Mouse (Mus musculus) layer of hippocampus, postnatal 14 days (tissue): ENCODE measurements around the gene Syn3. TPM values are rescaled to one million over a fixed set of nuclear protein-coding genes. Genes with fewer than 3 reads are reported as not detected.
"Not testable (repeated sequence)": the region's sequence is repeated elsewhere in the genome, so short reads cannot be mapped to it uniquely, and the experiment has no call there.

Experiments used
- DNase-seq, 2 experiments: peaks; one replicate each; pipeline ENCODE4 v3.0.0; 2021 to 2022; ENCODE audit warnings: low spot score in 2 of 2, mixed read lengths in 1 of 2
- total RNA-seq, 2 experiments: library from RNA; stranded (reverse); gene quantifications; 2 replicates each; pipeline ENCODE4 v1.2.3; 2021

Gene Syn3
- total RNA-seq, 2 experiments from 2014 or later, result 27.1 to 28.4 TPM

DNA sequence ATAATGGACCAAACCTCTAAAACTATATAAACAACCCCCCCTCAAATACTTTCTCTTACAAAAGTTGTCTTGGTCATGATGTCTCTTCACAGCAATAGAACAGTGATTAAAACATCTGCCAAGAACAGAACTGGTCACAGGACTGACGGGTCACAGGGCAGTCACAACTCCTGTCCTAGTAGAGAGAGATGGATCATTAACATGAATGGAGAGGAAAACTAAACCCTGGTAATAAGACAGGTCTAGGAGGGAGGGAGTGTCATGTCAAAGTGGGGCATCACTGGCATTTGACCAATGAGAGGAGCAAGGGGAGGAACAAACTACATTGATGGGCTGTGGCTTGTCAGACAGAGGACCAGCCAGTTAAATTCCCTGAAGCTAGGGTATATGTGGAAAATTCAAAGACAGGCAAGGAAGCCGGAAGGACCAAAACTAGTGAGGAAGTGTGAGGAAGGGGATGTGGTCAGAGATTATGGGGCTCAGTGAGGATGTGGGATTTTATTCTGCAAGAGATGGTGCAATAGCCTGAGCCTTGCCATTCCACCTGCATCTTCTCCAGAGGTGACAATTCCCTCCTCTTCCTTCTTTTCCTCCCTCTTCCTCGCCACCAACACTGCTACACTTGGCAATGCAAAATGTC, 76.8 kb downstream of the Syn3 start:
- DNase-seq, result no peak

GRCm38 (mm10) chr10:86418931-86419330, 79.8 kb downstream of the Syn3 start:
- no peak for DNase-seq

DNA sequence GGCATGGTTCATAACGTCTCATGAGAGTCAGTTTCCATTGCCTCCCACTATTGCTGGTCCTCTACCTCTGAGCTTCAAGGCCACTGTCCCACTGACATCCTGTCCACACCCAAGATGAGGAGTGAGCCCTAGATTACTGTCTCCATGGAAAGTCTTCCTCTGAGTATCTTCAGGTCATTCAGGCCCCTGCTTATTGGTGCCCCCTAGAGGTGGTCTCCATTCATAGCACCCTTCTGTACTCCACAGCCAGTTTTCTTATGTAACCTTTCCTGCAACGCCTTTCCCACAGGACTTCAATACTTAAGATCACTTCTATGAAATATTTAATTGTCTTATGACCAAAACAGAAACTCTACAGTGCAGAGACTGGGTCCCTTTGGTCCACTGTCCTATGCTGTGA, 80.4 kb downstream of the Syn3 start:
- DNase-seq, result no peak

DNA sequence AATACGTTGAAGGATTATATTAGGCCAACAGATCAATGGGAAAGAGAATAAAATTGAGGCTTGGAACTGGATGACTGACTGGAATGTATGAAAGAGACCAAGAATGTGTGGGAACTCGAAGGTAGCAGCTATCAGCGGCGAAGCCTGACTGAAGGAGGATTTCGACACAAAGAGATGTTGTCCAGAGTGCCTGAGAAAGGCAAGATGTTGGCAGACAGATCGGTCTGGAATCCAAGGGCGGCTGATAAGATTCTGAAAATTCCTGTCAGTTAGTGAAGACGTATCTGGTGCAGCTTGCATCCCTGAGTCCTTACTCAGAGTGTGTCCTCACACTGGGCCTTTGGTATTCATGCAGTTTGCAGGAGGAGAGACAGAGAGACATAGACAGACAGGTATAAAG, 81.9 kb downstream of the Syn3 start:
- DNase-seq, result no peak

DNA sequence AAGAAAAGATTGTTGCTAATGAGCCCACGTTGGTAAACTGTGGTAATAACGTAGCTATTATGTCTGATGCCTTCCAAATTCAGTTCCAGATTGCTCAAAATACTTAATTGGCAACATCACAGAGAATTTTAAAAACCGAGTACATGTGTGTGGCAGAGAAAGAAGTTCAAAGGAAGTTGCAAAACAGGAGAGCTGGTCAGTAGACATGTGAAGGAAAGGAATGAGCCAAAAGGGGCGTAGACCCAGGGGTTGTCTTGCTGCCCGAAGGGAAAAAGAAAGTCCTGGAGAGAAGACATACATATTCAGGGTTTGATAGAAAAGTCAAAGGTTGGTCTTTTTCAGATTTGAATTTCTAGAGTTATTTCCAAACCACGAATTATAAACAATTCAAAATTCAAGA, 87.8 kb downstream of the Syn3 start:
- no peak for DNase-seq

DNA sequence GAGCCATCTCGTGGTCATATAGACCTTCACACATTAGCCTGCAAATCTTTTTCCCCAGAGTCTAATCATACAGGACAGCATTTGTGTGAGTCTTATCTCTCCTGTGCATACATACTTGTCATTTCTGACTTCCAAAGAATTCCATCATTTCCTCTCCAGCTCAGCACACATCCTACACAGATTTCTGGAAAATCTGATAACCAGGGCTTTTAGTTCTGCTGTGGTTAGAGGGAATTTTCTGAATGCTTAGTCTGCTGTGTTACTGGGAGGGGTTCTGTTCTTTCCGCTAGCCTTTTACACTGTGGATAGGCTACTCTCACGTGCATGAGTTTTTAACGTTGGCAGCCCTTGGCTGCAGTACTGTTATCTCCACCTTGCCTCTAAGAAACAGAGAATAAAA, 91.7 kb downstream of the Syn3 start:
- DNase-seq, result no peak

DNA sequence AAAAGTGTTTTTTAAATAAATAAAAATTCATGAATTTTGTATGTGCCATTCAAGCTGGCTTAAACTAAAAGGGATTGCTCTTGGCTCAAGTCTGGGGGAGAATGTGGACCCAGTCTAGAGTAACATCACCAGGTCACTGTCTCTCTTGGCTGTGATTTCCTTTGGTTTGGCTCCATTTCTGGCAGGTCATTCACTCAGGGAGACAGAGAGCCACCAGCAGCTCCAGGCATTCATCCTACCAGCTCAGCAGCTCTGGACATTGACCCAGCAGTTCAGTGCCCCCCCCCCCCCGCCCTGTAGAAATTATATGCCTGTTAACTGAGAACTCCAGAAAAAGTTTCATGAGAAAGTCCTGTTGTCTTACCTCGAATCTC, 100.4 kb downstream of the Syn3 start:
- no peak for DNase-seq

DNA sequence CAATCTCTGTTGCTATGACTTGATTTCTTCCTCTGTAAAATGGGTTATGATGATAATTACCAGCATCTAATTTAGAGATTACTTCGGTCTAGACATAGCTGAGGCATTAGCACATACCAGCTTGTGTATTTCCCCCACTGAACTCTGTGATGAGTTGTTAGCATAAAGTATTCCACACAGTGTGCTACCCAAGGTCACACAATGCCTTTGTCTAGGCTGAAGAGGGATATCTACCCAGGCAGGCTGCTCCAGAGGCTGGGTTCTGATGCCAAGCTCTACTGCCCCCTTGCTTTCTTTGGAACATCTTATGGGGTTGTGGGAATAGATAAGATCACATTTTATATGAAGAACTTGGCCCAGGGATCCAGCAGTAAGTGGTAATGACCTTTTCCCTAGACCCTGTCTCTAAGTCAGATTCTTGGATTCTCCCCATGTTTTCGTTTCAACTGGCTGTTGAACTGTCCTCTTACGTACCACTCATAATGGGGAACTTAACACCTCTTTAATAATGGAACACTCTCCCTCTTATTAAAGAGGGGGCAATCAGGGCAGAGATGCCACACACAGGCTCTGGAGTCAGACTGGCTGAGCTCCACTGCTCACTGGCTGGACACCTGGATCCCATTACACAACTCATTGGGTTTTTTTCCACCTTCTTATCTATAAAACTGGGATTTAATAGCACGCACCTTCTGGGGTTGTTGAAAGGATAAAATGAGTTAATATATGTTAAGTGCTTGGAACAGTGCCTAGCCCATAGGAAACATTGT, 100.9 kb downstream of the Syn3 start:
- no peak for DNase-seq

DNA sequence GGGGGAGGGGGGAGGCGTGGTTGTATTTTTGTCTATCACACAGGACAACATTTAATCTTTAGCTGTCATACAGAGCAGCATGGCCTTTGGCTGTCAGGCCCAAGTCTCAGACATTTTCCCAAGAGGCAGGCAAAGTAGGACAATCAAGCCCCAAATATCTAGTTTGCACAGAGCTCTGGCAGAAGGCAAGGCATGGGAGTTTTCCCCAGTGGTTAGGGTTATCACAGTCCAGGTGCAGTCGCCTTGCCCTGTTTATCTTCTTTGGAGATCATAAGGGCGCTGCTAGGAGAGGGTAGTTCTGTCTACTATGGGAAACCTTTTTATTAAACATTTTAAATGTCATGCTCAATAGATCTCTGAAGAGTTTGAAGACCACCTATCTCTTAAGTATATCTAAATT, 106.3 kb downstream of the Syn3 start:
- DNase-seq, result no peak

DNA sequence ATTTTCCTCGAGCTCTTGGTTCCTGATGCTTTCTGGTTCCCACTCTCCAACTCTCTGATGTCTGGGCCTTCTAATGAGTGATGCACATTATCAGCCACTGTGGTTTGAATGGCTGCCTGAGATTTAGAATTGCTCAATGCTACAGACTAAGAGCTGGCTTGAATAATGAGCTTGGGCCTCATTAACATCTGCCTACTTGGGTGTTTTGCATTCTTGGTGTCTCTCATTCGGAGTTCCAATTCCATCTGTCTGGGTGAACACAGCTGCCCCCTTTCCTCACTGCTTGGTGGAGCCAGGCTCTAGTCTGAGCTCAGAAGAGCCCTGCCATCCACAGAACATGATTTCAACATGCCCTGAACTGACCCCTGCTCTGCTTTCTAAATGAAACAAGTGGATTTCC, 108.8 kb downstream of the Syn3 start:
- DNase-seq, result peak in 1 of 2 experiments; percentile 16

- DNase-seq, result no peak
These were observed 109.3 kb downstream of the Syn3 start for GRCm38 (mm10) chr10:86389357-86389756.

- DNase-seq, result no peak
These were observed 109.9 kb downstream of the Syn3 start for GRCm38 (mm10) chr10:86388803-86389202.

DNA sequence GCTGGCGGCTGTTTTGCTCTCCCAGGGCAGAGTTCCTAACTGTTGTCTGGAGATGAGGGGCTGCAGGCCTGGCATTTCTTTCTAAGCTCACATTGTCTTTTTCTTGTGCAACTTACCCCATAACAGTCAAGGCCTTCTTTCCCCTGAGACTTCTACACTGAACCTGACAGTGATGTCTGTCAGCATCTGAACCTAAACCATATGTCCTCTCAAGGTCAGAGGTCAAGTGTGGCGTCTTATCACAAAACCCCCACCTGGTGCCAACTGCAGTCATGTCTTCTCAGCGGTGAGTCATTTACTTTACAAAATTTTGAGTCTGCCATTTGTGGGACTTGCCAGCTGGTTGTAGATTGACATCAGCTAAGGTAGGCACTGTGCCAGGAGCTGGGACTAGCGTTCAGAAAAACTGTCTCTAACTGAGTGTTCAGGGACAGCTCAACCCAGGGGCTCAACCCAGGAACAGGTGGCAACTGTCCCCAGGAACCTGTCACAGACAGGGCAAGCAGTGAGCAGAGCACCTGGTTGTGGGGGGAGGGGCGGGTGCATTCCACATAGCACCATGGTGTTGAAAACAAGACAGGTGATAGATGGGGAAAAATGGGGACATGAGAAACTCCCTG, 110.8 kb downstream of the Syn3 start:
- peak in 1 of 2 experiments; percentile 56 for DNase-seq

DNA sequence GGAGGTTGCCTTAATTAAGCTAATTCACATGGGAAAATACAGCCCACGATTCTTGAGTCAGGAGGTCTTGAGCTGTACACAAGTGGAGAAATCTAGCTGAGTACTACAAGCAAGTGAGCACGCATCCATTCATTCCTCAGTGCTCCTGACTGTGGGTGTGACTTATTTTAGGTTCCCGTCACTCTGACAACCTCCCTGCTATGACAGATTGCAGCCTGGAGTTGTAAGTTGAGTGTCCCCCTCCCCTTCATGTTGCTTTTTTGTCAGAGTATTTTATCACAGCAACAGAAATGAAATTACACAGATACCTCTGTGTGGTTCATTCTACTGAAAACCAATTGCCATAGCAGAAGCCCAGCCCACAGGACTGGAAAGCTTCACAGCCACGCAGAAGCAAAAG, 112.5 kb downstream of the Syn3 start:
- DNase-seq, result peak in 1 of 2 experiments; percentile 51

GRCm38 (mm10) chr10:86385656-86386055, 113.0 kb downstream of the Syn3 start:
- no peak for DNase-seq

GRCm38 (mm10) chr10:86384655-86385054, 114.0 kb downstream of the Syn3 start:
- no peak for DNase-seq

- DNase-seq, result no peak
These were observed 116.8 kb downstream of the Syn3 start for GRCm38 (mm10) chr10:86381922-86382260.

DNA sequence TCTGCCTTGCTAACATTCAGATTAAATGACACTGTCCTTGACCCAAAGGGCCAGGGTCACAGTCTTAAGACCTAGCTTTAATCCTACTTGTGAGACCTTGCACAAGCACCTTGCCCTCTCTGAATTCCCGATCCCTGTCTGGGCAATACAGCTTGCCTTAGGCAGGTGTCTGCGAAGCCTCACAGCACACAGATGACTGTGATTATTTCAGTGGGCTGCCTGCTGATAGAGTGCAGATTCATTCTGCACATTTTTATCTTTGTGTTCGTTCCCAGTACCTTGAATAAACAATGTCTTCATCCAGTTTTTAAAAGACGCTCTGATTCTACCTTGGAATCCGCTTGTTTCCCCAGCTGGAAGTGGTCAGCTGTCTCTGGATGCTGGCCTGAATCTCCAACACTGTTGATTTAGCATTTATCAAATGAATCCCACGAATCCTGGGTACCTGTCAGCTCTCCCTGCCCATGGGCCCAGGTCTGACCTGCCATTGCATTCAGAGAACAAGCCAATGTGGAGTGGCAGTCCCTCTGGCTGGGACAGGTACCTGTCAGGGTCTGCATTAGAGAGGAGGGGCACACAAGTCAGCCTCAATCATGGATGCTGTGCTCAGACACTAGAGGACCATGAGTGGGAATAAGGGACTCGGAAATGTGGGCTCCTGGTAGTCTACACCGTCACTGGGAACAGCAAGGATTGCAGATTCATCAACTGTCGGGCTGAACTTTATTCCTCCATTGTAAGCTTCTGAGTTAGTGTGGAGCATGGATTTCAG, 117.4 kb downstream of the Syn3 start:
- no peak for DNase-seq

GRCm38 (mm10) chr10:86380626-86381025, 118.1 kb downstream of the Syn3 start:
- DNase-seq, result no peak

GRCm38 (mm10) chr10:86378803-86379202, 119.9 kb downstream of the Syn3 start:
- DNase-seq, result not testable (repeated sequence)

DNA sequence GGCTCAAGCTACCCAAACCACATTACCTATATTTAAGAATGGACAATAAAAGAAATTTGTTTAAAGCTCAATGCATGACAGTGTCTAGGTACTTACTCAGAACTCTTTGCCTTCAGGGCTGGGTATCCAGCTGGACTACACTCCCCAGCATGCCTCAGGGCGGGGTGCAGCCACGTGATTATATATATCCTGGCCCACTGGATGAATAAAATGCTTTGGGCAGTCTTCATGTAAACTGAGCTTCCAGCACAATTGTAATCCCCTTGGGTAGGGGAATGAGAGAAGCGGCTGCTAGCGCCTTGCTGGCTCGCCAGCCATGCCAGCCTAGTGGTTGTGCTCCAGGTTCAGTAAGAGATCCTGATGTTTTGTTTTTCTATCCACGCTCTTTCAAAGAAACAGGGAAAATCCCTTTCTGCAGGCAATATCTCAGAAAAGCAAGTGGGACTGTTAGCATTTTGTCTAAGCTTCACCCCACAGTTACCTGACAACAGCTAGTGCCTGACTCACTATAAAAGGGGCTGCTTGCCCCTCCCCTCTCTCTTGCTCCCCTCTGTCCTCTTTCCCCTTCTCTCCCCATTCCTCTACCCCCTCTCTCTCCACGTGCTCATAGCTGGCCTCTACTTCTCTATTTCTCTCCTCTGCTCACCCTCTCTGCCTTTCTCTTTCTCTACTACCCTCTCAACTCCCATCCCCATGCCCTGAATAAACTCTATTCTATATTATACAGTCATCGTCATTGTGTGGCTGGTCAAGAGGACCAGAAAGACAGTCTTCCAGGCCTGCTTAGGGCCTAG, 122.1 kb downstream of the Syn3 start:
- DNase-seq, result no peak
